Mouse (Mus musculus) neural tube, embryonic 13.5 days (tissue): ENCODE results near the gene Pla2g7. TPM values are rescaled to one million over a fixed set of nuclear protein-coding genes. Genes with fewer than 3 reads are reported as not detected.
A peak's percentile ranks its signal among the peaks of the same experiment; 100 is the strongest.

Experiments
- ATAC-seq: fragments of 200-750 bp; cut with Nextera tagmentation; 2 replicates; pipeline ENCODE4 v1.8.0; 2017; ENCODE audit warnings: low read depth, mild to moderate bottlenecking, moderate TSS enrichment, moderate library complexity
- H3K27ac ChIP-seq: fragments of 300-500 bp; sonication (generic); replicated peaks from 2 replicates; pipeline ENCODE4 v1.5.1; 2015; ENCODE audit warnings: moderate library complexity, mild to moderate bottlenecking, inconsistent platforms
- H3K27me3 ChIP-seq: fragments of 300-500 bp; sonication (generic); 2 replicates; pipeline ENCODE4 v1.6.1; 2015; ENCODE audit warnings: mild to moderate bottlenecking, inconsistent platforms
- H3K36me3 ChIP-seq: fragments of 300-500 bp; sonication (generic); 2 replicates; pipeline ENCODE4 v1.6.1; 2015; ENCODE audit warnings: mild to moderate bottlenecking, inconsistent platforms
- H3K4me1 ChIP-seq: fragments of 300-500 bp; sonication (generic); replicated peaks from 2 replicates; pipeline ENCODE4 v1.6.1; 2015; ENCODE audit warnings: inconsistent platforms
- H3K4me2 ChIP-seq: fragments of 300-500 bp; sonication (generic); 2 replicates; pipeline ENCODE4 v1.6.1; 2015; ENCODE audit warnings: inconsistent platforms, mild to moderate bottlenecking, moderate library complexity
- H3K4me3 ChIP-seq: fragments of 300-500 bp; sonication (generic); 2 replicates; pipeline ENCODE4 v1.5.1; 2015; ENCODE audit warnings: mild to moderate bottlenecking, inconsistent platforms
- H3K9ac ChIP-seq: fragments of 300-500 bp; sonication (generic); 2 replicates; pipeline ENCODE4 v1.6.1; 2015; ENCODE audit warnings: moderate library complexity, mild to moderate bottlenecking, inconsistent platforms
- H3K9me3 ChIP-seq: fragments of 300-500 bp; sonication (generic); 2 replicates; pipeline ENCODE4 v1.6.1; 2016; ENCODE audit warnings: inconsistent platforms
- WGBS: fragments of 180-500 bp; shearing (Covaris S2); methylation state at CpG from one replicate; pipeline ENCODE4 v1.1.7; 2015; 5-methylcytosine and 5-hydroxymethylcytosine counted together
- polyA plus RNA-seq: library from polyadenylated mRNA; unstranded; fragments of >200 nt; fragmentation: Nextera tagmentation; extraction: Ambion mirVana; gene quantifications from 2 replicates; pipeline ENCODE4 v1.2.1, GENCODE M21; 2015

Gene Pla2g7
- polyA plus RNA-seq, 1 experiment from 2014 or later = 66.2 TPM

DNA sequence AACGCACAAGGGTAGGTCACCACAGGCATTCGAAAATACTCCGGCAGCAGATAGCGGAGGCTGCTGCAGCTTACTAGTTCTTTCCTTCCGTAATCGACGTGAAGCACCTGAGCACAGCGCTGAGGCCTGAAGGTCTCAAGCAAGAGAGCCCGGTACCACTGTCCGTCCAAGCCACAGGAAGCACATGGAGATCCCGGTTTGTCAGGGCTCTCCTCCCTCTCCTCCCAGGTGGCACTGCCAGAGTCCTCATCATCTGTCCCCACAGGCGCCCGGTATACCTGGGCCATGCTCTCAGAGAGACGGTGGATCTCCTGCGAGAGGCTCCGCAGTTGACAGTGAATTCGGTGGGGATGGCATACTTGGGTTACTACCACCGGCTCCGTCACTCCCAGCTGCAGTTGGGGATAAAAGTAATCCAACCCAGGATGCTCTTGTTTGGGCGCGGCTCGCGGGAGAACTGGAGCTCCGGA is 61.2 kb downstream of the Pla2g7 start:
- Histone ChIP-seq H3K9ac (no peak overlapping the region; the same call in 1 of the 2 replicates), H3K4me3 (peak overlapping the region; percentile 46), H3K4me2 (peak overlapping the region; percentile 78), H3K9me3 (peaks cover 6% of the 10 kb centered on the region; the same call in 1 of the 2 replicates), H3K4me1 (peaks cover 18% of the 10 kb centered on the region), H3K36me3 (no peaks in the 10 kb centered on the region), H3K27ac (no peak overlapping the region), H3K27me3 (peaks cover 54% of the 10 kb centered on the region)
- WGBS = 23% methylated on average over 24 of the region's 24 CpGs
- peak; percentile 30; the same call in 1 of the 2 replicates for ATAC-seq

DNA sequence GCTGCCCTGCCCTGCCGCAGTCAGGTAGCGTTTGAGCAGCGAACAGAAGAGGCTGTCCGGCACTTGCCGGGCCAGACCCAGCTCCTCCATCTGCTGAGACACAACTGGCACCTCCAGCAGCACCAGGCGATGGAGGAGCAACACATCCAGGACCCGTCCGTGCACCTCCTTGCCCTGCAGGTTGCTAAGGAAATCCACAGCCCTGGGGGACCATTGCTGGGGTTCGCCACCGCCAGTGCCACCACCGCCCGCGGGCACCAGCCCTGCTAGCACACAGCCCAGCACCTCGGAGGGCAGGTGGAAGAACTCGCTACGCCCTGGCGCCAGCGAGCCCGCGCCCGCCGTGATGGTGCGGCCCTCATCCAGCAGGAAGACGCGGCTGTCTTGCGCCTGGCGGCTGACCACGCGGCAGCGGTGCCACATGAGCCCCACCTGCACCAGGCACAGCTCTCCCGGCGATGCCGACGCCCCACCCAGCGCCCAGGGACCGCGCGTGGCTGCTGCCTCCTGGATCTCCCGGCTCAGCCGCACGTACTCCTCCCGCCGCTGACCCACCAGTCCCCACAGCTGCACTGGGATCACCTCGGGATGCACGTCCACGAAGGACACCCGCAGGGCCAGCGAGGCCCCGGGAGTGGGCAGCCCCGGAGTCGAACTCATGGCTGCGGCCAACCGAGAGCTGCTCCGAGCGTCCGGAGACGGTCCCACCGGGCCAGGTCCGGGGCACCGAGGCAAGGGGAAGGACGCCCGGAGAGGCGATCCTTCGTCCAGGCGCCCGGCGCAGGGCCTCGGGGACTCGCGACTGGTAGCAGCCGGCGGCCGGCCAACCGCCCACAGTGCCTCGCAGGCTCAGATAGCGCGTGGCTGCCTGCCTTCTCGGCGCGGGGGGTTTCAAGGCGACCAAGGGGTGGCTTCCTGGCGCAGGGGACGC is 61.9 kb downstream of the Pla2g7 start, which contains the start of gene Tdrd6:
Gene Tdrd6 (minus strand): TSS at position 804 of the 931 bp plus-strand sequence.
- Histone ChIP-seq H3K4me1 (peaks cover 18% of the 10 kb centered on the region), H3K9ac (peak within 1 kb of the TSS; percentile 66), H3K36me3 (no peaks in the 10 kb centered on the region), H3K9me3 (peaks cover 6% of the 10 kb centered on the region; the same call in 1 of the 2 replicates), H3K4me2 (peak within 1 kb of the TSS; percentile 78), H3K4me3 (peak within 1 kb of the TSS; percentile 46), H3K27ac (no peak within 1 kb of the TSS), H3K27me3 (peaks cover 54% of the 10 kb centered on the region)
- ATAC-seq = peak; percentile 76
- WGBS = 3% methylated on average over 83 of the region's 83 CpGs

DNA sequence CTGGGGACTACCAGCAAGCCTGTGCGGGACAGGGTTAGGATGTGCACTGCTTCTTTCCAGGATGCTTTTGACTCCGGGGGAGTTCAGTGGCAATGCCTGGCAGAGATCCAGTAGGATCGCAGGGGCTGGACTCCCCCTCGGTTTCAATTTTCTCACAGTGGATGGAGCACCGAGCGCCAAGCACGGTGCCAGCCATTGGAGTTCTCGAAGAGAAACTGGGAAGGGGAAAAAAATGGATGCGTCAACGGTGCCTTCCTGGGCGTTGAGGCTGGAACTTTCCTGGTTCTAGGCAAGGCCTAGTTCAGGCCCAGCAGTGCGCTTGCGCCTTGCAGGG is 62.5 kb downstream of the Pla2g7 start:
- WGBS = 45% methylated on average over 13 of the region's 13 CpGs
- peaks cover 6% of the 10 kb centered on the region; the same call in 1 of the 2 replicates for H3K9me3 ChIP-seq
- H3K27me3 ChIP-seq = peaks cover 54% of the 10 kb centered on the region
- peaks cover 18% of the 10 kb centered on the region for H3K4me1 ChIP-seq
- H3K36me3 ChIP-seq = no peaks in the 10 kb centered on the region
- H3K27ac ChIP-seq = no peak overlapping the region
- peak overlapping the region; percentile 66; the same call in 1 of the 2 replicates for H3K9ac ChIP-seq
- ATAC-seq = no peak
- peak overlapping the region; percentile 78 for H3K4me2 ChIP-seq
- peak overlapping the region; percentile 46 for H3K4me3 ChIP-seq

DNA sequence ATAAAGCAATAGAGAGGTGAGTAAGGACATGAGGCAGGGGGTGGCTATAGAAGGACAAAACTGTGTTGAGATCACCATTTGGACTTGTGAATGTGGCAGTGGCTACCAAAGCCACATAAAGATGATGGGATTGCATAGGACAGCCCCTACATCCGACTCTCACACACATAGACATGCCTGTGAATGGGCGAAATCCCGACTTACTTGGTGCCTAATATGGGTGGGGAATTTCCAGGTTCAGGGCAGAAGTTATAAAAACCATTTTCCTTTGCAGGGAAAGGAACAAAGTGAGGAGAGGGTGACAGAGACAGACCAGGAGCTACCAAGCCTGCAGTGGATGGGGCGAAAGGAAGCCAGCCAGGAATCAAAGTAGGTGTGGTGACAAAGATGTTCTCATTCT is 69.2 kb downstream of the Pla2g7 start:
- 96% methylated on average over 4 of the region's 4 CpGs for WGBS
- peaks cover 10% of the 10 kb centered on the region; the same call in 1 of the 2 replicates for H3K4me1 ChIP-seq
- ATAC-seq = no peak
- 0 out of 2 replicates have a peak, but pooled peaks cover 8% of the 10 kb centered on the region for H3K9me3 ChIP-seq
- H3K27me3 ChIP-seq = 0 out of 2 replicates have a peak, but pooled peaks cover 3% of the 10 kb centered on the region
- H3K36me3 ChIP-seq = peaks cover 18% of the 10 kb centered on the region
- no peak overlapping the region for H3K27ac ChIP-seq
- H3K9ac ChIP-seq = no peak overlapping the region
- H3K4me3 ChIP-seq = no peak overlapping the region
- H3K4me2 ChIP-seq = no peak overlapping the region

DNA sequence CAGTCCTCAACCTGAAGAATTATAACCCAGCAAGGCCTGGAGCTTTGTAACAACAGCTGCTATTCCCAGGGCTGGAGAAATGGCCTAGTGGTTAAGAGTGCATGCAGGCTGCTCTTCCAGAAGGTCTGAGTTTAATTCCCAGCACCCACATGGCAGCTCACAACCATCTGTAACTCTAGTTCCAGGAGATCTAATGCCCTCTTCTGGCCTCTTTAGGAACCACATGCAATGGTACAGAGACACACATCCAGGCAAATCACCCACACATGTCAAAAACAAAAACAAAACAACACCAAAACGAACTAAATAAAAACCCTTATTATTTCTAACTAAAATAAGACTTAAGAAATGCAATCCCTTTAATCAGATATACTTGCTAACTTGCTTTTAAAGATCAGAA is 72.9 kb downstream of the Pla2g7 start:
- 0 out of 2 replicates have a peak, but pooled peaks cover 8% of the 10 kb centered on the region for H3K9me3 ChIP-seq
- no peaks in the 10 kb centered on the region for H3K27me3 ChIP-seq
- ATAC-seq = no peak
- peaks cover 52% of the 10 kb centered on the region for H3K36me3 ChIP-seq
- H3K4me1 ChIP-seq = peaks cover 10% of the 10 kb centered on the region; the same call in 1 of the 2 replicates
- H3K9ac ChIP-seq = no peak overlapping the region
- WGBS = 87% methylated on average over 1 of the region's 1 CpGs
- H3K4me2 ChIP-seq = no peak overlapping the region
- no peak overlapping the region for H3K4me3 ChIP-seq
- H3K27ac ChIP-seq = no peak overlapping the region

DNA sequence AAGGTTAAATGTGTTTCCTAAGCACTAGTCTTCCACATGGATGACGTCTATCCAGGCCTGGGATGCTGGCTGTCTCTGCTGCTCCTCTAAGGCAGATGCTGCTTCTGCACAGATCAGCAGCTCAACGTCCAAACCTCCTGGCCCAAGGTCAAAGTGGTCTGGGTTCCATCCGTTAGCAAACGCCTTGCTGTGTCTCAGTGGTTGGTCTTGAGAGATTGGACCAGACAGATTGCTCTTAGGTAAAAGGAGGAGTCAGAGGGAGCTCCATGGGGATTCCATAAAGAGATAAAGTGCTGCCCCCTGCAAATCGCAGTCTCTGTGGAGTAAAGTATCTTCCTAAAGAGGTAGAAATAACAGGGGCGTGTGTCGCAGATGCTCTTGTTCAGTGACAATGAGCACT is 75.3 kb downstream of the Pla2g7 start:
- 76% methylated on average over 7 of the region's 7 CpGs for WGBS
- Histone ChIP-seq H3K27me3 (no peaks in the 10 kb centered on the region), H3K4me3 (no peak overlapping the region)

DNA sequence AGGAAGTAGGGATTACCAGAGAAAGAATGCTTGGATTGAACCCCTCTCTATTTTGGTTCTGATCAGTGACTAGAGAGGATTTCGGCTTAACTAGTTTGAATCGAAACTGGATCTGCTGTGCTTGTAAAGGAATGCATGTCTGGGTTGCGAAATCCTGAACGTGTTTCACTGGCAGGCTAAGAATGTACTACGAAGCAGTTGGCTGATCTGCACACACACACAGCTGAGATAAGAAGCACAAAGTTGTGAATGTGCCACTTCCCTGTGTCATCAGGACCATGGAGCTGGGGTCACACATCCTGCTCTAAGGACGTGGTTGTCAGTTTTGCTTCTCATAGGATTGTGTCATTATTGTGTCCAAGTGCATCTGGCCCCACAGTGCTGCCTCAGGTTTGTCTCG is 76.5 kb downstream of the Pla2g7 start:
- WGBS = 89% methylated on average over 7 of the region's 7 CpGs
- H3K36me3 ChIP-seq = peaks cover 72% of the 10 kb centered on the region
- no peak overlapping the region for H3K27ac ChIP-seq
- no peaks in the 10 kb centered on the region for H3K27me3 ChIP-seq
- H3K9me3 ChIP-seq = no peaks in the 10 kb centered on the region
- ATAC-seq = no peak
- no peak overlapping the region for H3K9ac ChIP-seq
- H3K4me3 ChIP-seq = no peak overlapping the region
- H3K4me2 ChIP-seq = no peak overlapping the region
- 0 out of 2 replicates have a peak, but pooled peaks cover 2% of the 10 kb centered on the region for H3K4me1 ChIP-seq

More for the DNA sequence above, 75.3 kb downstream of the Pla2g7 start:
- no peak overlapping the region for H3K9ac ChIP-seq
- H3K9me3 ChIP-seq = no peaks in the 10 kb centered on the region
- H3K4me1 ChIP-seq = peaks cover 10% of the 10 kb centered on the region; the same call in 1 of the 2 replicates
- H3K36me3 ChIP-seq = peaks cover 64% of the 10 kb centered on the region
- H3K4me2 ChIP-seq = no peak overlapping the region
- H3K27ac ChIP-seq = no peak overlapping the region
- ATAC-seq = no peak

DNA sequence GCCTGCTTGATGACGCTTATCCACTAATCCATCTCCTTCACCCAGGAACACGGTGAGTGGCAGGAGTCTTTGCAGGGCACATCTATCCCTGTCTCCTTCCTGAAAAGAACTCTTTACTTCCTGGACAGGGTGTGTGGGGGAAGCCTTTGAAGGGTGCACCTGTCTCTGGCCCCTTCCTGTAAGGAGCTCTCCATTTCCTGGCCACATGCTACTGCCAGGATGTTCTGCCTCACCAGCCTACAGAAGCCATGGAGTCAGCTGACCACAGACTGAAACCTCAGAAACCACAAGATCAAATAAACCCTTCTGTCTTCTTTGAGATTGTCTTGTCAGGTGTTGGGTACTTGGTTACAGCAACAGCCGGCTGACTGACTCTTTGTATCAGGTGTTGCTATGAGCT is 77.2 kb downstream of the Pla2g7 start:
- H3K4me1 ChIP-seq = no peaks in the 10 kb centered on the region
- H3K4me2 ChIP-seq = no peak overlapping the region
- H3K9me3 ChIP-seq = no peaks in the 10 kb centered on the region
- H3K4me3 ChIP-seq = no peak overlapping the region
- ATAC-seq = no peak
- no peak overlapping the region for H3K9ac ChIP-seq
- H3K36me3 ChIP-seq = peaks cover 80% of the 10 kb centered on the region
- no peaks in the 10 kb centered on the region for H3K27me3 ChIP-seq
- no peak overlapping the region for H3K27ac ChIP-seq
- 96% methylated on average over 3 of the region's 3 CpGs for WGBS

DNA sequence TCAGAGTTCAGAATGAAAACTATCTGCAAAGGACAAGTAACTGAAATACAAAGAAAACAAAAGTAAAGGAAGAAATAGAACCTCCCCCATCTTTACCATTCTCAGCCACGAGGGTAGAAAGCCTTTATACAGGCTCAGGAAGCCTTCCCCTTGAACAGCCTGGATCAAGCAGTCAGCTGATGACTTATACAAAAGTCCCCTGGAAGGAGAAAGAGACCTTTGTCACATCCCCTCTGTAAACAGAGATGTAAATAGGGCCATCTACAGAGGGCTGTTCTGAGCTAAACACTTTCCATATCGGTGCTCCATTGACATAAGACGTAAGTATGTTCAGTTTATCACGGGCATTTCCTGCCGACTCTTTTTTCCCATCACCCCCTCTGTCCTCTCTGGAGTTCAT is 79.0 kb downstream of the Pla2g7 start:
- peaks cover 90% of the 10 kb centered on the region for H3K36me3 ChIP-seq
- no peak for ATAC-seq
- no peak overlapping the region for H3K27ac ChIP-seq
- no peaks in the 10 kb centered on the region for H3K4me1 ChIP-seq
- no peak overlapping the region for H3K4me2 ChIP-seq
- no peak overlapping the region for H3K4me3 ChIP-seq
- H3K9ac ChIP-seq = no peak overlapping the region
- no peaks in the 10 kb centered on the region for H3K9me3 ChIP-seq
- H3K27me3 ChIP-seq = no peaks in the 10 kb centered on the region
- 40% methylated on average over 5 of the region's 5 CpGs for WGBS

DNA sequence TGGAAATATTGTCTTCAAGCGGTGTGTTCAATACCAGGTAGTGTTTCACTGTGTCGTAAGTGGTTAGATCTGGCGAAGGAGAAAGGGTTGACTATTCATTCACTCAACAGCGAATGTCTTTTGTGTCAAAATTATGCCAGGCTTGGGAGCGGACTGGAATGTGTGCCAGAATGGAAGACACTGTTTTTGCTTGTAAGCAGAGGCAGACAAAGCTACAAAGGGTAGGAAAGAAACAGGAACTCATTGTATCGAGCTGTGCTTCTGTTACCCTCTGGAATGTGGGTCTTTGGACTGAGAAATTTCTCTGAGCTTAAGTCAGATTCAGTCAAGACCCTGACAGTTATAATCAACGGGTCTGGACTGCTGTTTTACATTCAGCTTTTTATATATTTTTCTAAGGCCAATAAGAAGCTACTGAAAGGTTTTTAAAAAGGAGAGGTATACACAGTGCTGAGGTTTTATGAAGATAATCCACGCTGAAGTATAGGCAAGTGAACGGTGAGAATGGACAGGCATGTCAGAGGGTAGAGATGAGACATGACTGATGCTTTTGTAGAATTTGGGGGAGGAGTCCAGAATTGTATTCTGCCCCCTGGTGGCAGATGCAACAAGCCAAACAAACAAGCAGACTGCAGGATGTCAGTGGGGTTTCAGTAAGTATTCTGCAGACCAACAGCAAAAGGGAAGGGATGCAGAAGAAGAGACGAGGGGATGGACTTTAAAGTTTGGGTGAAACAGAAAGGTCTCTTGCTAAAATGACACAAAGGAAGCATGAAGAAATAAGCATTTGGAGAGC is 81.9 kb downstream of the Pla2g7 start:
- Histone ChIP-seq H3K4me2 (no peak overlapping the region), H3K4me1 (no peaks in the 10 kb centered on the region), H3K4me3 (no peak overlapping the region), H3K27me3 (no peaks in the 10 kb centered on the region), H3K27ac (no peak overlapping the region), H3K36me3 (peaks cover 87% of the 10 kb centered on the region), H3K9ac (no peak overlapping the region), H3K9me3 (no peaks in the 10 kb centered on the region)
- WGBS = 80% methylated on average over 10 of the region's 10 CpGs
- ATAC-seq = no peak

DNA sequence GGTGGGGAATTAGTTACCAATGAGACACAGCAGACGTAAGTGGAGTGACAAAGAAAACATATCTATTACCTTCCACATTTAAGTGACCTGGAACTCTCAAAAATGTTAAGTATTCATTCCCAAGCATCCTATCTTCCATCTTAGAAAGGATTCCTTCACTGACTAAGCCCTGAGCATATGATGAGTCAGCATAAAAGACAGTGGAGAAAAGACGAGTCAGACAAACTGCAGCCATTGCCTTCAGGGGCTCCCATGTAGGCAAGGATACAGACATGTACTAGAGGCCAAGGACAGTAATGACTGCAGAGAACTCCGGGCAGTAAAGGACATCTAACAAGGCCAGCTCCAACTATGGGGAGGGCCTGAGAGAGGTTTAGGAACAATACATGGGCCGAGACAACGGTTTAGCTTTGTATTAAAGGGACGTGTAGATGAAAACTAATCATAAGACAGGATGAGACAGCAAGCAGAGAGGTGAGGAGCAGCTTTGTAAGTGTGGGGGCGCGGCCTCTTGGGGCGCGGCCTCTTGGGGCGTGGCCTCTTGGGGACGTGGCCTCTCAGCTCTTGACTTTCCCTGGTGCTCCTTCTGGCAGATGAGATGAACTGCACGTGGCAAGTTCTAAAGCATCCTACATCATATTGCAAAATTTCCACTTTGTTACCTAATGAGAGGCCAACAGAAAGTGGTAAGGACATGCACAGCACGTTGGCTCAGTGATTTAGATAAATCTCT is 83.6 kb downstream of the Pla2g7 start:
- no peaks in the 10 kb centered on the region for H3K27me3 ChIP-seq
- H3K9ac ChIP-seq = no peak overlapping the region
- no peaks in the 10 kb centered on the region for H3K4me1 ChIP-seq
- H3K36me3 ChIP-seq = peaks cover 71% of the 10 kb centered on the region
- H3K4me2 ChIP-seq = no peak overlapping the region
- H3K4me3 ChIP-seq = no peak overlapping the region
- WGBS = 75% methylated on average over 14 of the region's 14 CpGs
- no peaks in the 10 kb centered on the region for H3K9me3 ChIP-seq
- ATAC-seq = no peak
- no peak overlapping the region for H3K27ac ChIP-seq
